Mouse (Mus musculus): ENCODE data around the gene Lif. TPM values are rescaled to one million over a fixed set of nuclear protein-coding genes. Genes with fewer than 3 reads are reported as not detected.

Lif gene
- polyA plus RNA-seq, 1 experiment: not detected

DNA sequence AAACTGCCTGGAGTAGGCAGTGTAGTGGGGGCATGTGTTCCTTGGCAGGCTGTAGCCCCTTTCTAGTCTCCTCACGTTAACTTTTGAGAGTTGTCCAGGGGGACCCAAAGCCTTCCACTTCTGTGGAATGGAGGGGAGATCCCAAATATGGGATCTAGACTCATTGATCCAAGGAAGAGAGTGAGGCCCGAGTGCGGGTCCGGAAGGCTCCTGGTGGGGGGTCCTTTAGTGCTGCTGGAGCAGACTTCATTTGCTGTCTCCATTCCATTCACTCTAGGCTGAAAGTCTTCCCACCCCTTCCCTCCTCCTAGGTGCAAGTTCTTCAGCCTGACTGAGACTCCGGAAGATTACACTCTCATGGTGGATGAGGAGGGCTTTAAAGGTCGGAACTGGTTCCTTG is 38.7 kb upstream of the Lif start:
- TF ChIP-seq CTCF (IDR thresholded peaks at IDR 0.05; ENCODE audit: low read depth, low read length) (no peak), POLR2A (IDR thresholded peaks at IDR 0.05; ENCODE audit: borderline replicate concordance, low read depth, low read length) (no peak)

DNA sequence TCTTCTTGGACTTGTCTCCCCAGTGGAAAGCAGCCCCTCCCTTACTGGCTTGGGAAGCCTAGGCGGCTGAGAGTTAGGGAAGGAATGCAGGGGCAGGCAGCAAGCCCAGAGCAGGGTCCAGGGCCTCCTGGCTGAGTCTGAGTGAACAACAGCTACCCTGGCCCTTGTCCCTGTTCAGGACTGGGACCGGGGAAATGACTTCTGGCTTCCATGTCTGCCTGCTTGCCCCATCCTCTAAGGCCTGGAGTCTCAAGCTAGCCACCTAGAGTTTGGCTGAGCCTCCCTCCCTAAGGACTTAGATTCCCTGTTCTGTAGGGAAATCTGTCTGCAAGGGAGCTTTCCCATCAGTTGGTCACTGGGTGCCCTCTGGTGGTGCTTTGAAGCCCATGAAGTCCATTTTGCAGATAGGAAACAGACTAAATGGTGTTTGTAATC is 38.0 kb upstream of the Lif start:
- Histone ChIP-seq H3K4me3 (ENCODE audit: insufficient read depth, low read length) (no peak overlapping the region), H3K27ac (ENCODE audit: insufficient read depth, low read depth, low read length) (no peak overlapping the region), H3K4me1 (ENCODE audit: control insufficient read depth, insufficient read depth, low read length) (peaks cover 19% of the 10 kb centered on the region)
- TF ChIP-seq CTCF (IDR thresholded peaks at IDR 0.05; ENCODE audit: low read depth, low read length): peak; percentile 40; the same call in 1 of the 2 replicates
- TF ChIP-seq POLR2A (IDR thresholded peaks at IDR 0.05; ENCODE audit: borderline replicate concordance, low read depth, low read length): no peak

More for the DNA sequence above, 38.7 kb upstream of the Lif start:
- no peak overlapping the region for H3K27ac ChIP-seq (ENCODE audit: insufficient read depth, low read depth, low read length)
- peak overlapping the region; percentile 65 for H3K4me3 ChIP-seq (ENCODE audit: insufficient read depth, low read length)
- H3K4me1 ChIP-seq (ENCODE audit: control insufficient read depth, insufficient read depth, low read length): peaks cover 13% of the 10 kb centered on the region

DNA sequence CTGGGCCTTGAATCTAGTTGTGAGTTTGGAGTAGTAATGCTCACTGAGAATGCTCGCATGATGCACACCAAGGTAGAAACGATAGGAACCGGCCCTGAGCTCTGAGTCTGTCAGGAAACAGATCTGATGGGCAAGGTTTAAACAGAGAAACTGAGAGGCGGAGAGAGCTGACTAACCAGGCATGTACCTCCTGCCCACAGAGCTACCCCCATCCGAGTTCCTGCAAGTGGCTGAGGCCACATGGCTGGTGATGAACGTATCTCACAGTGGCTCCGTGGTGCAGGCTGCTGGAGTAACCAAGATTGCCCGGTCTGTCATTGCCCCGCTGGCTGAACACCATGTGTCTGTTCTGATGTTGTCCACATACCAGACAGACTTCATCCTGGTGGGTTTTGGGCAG is 37.4 kb upstream of the Lif start:
- Histone ChIP-seq H3K27ac (ENCODE audit: insufficient read depth, low read depth, low read length) (no peak overlapping the region), H3K4me1 (ENCODE audit: control insufficient read depth, insufficient read depth, low read length) (peaks cover 20% of the 10 kb centered on the region), H3K4me3 (ENCODE audit: insufficient read depth, low read length) (no peak overlapping the region)
- no peak for TF ChIP-seq POLR2A (IDR thresholded peaks at IDR 0.05; ENCODE audit: borderline replicate concordance, low read depth, low read length)
- TF ChIP-seq CTCF (IDR thresholded peaks at IDR 0.05; ENCODE audit: low read depth, low read length): no peak

DNA sequence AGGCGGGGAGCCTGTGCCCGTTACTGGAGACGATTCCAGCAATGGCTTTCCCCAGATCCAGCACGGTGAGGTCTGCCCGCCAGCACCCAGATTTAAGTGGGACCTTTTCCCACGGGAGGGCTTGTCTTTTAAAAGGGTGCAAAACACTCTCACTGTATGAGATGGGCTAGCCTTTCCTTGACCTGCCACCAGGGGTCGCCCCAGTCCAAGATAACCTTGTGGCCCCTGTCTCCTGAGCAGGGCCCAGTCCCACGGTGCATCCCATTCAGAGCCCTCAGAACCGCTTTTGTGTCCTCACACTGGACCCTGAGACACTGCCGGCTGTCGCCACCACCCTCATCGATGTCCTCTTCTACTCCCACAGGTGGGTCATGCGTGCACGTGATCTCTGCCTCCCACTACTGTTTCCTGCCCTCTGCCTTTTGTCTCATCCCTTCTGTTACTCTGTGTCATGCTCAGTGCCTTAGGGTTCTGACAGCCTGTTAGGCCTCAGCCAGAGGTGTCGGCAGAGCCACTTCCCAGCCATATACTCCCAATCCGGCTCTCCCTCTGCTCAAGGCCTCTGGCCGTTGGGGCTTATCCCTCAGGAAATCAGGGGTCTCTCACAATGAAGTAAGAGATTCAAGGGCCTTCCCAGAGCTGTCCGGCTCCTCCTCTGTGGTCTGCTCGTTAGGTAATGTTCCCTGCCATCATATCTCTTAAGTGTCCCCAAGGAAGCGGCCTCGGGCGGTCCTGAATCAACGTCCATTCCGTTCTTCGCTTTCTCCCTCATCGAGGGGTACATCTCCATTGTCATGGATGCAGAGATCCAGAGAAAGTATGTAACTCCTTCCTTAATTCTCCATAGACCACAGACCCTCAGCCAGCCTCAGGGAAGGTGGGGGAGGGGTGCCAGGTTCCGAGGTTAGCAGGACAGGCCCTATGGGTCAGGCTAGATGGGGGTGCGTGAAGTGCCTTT is 36.6 kb upstream of the Lif start:
- Histone ChIP-seq H3K4me3 (ENCODE audit: insufficient read depth, low read length) (no peak overlapping the region), H3K4me1 (ENCODE audit: control insufficient read depth, insufficient read depth, low read length) (peaks cover 20% of the 10 kb centered on the region), H3K27ac (ENCODE audit: insufficient read depth, low read depth, low read length) (no peak overlapping the region)
- peak; percentile 75 for TF ChIP-seq CTCF (IDR thresholded peaks at IDR 0.05; ENCODE audit: low read depth, low read length)
- TF ChIP-seq POLR2A (IDR thresholded peaks at IDR 0.05; ENCODE audit: borderline replicate concordance, low read depth, low read length): no peak

DNA sequence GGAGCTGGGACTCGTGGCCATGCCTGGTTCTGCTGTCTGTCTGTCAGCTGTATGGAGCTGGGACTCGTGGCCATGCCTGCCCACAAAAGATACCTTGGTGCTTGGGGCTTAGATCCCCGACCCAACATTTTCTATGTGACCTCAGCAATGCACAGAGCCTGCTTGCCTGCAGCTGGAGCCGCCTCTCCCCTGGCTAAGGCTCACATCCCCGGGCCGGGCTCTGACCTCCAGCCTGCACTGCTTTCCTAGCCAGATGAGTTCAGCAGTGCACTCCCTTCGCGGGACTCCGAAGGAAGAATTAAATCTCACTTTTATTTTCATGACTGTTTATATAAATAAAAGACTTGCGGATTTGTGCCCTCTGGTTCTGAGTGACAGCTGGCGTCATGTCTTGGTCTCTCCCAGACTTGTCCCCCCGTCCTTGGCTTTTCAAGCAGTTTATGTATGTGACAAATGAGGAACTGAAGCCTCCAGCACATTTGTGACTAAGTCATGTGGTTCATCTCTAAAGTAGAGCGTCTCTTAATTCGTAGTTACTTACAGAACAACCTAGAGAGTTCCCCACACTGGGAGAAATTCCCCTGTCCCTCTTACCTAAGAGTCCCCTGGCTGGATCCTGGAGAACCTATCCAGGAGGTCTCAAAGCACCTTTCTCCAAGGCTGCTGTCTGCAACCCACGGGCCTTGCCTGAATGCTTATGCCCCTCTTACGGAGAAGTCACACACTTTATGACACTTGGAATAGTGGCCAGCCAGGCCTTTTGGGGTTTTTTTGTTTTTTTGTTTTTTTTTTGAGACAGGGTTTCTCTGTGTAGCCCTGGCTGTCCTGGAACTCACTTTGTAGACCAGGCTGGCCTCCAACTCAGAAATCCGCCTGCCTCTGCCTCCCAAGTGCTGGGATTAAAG is 35.1 kb upstream of the Lif start:
- no peak for TF ChIP-seq CTCF (IDR thresholded peaks at IDR 0.05; ENCODE audit: low read depth, low read length)
- 0 out of 2 replicates have a peak, but pooled peaks have one; percentile 8 for TF ChIP-seq POLR2A (IDR thresholded peaks at IDR 0.05; ENCODE audit: borderline replicate concordance, low read depth, low read length)
- H3K27ac ChIP-seq (ENCODE audit: insufficient read depth, low read depth, low read length): peak overlapping the region; percentile 59
- H3K4me1 ChIP-seq (ENCODE audit: control insufficient read depth, insufficient read depth, low read length): peaks cover 20% of the 10 kb centered on the region
- H3K4me3 ChIP-seq (ENCODE audit: insufficient read depth, low read length): no peak overlapping the region

DNA sequence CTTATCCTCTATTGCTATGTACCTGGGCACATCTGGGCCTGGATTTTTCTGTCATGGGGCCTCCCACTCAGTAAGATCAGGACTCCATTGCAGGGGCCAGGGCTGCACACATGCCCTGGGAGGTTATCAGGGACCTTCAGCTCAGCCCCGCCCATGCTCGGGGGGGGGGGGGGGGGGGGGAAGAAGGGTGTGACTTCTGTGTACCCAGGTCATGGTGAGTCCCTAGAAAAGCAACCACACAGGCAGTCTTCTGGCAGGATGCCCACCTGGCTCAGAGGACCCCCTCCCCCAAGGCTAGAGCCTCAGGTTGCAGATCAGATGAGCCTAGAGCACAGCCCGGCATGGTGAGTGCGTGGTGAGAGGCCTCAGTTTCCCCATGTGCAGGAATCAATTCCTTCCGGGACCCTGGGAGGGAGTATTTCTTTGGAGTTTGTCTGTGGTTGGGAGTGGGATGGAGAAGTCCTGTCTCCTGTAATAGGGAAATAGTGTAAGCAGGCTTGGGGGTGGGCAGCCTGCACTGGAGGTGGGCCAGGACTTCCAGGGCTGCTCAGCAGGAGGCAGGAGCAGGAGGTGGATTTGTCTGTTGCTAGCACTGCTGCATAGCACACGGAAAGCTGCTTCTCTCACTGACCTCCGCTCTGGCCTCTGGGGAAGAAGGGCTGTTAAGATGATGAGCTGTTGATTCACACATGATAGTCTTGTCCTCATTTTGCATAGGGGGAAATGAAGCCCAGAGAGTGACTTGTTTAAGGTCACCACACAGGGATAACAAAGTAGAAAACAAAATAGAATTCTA is 33.8 kb upstream of the Lif start:
- no peak overlapping the region for H3K4me3 ChIP-seq (ENCODE audit: insufficient read depth, low read length)
- H3K27ac ChIP-seq (ENCODE audit: insufficient read depth, low read depth, low read length): no peak overlapping the region
- TF ChIP-seq POLR2A (IDR thresholded peaks at IDR 0.05; ENCODE audit: borderline replicate concordance, low read depth, low read length) (no peak), CTCF (IDR thresholded peaks at IDR 0.05; ENCODE audit: low read depth, low read length) (no peak)
- peaks cover 22% of the 10 kb centered on the region for H3K4me1 ChIP-seq (ENCODE audit: control insufficient read depth, insufficient read depth, low read length)

DNA sequence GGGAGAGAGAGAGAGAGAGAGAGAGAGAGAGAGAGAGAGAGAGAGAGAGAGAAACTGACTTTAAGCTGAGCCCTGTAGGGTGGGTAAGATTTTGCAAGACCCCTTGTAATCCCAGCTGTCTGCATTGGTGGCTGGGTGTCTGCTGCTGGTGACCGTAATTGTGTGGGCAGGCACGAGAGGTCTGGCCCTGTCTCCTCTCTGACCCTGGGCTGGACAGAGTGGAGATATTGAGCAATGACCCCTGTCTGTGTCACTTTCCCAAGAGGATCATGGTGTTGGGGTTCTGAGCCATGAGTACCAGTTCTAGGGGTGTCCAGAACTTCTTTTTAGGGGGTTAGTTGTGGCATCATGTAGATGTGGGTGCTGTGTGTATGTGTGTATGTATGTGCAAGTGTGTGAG is 33.1 kb upstream of the Lif start:
- H3K4me3 ChIP-seq (ENCODE audit: insufficient read depth, low read length): no peak overlapping the region
- no peak overlapping the region for H3K27ac ChIP-seq (ENCODE audit: insufficient read depth, low read depth, low read length)
- peaks cover 26% of the 10 kb centered on the region for H3K4me1 ChIP-seq (ENCODE audit: control insufficient read depth, insufficient read depth, low read length)
- no peak for TF ChIP-seq POLR2A (IDR thresholded peaks at IDR 0.05; ENCODE audit: borderline replicate concordance, low read depth, low read length)
- no peak for TF ChIP-seq CTCF (IDR thresholded peaks at IDR 0.05; ENCODE audit: low read depth, low read length)

DNA sequence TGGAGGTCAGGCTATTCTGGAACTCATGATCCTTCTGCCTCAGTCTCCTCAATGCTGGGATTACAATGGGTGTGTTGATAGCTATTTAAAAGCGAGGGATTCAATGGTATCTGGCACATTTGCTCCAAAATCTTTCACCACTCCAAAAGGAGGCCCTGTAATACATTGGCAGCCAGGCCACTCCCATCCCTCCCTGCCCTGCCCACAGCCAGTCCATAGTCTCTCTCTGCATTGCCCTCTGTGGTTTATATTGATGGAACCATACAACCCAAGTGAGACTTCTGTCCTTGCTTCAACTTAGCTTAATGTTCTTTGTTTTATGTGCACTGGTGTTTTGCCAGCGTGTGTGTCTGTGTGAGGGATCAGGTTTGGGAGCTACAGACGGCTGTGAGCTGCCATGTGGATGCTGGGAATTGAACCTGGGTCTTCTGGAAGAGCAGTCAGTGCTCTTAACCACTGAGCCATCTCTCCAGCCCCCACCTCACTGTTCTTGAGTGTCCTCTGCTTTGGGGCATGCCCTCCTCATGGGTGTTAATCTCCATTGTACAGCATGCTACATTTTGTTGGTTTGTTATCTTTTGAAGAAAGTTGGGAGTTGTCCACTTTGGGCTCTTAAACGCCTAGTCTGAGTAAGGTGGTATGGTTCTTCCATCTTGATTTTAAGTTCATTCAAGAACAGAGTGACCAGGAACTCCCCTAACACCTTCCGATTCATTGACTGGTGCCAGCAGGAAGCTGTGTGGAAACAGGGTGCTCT is 30.6 kb upstream of the Lif start:
- H3K27ac ChIP-seq (ENCODE audit: insufficient read depth, low read depth, low read length): no peak overlapping the region
- H3K4me1 ChIP-seq (ENCODE audit: control insufficient read depth, insufficient read depth, low read length): peaks cover 47% of the 10 kb centered on the region
- TF ChIP-seq CTCF (IDR thresholded peaks at IDR 0.05; ENCODE audit: low read depth, low read length) (no peak), POLR2A (IDR thresholded peaks at IDR 0.05; ENCODE audit: borderline replicate concordance, low read depth, low read length) (no peak)
- no peak overlapping the region for H3K4me3 ChIP-seq (ENCODE audit: insufficient read depth, low read length)

All from bone marrow macrophage, adult 2 months (primary cell).